Mouse (Mus musculus) liver, postnatal 0 days (tissue): ENCODE measurements around the gene Adm2.

Experiments
- CTCF ChIP-seq: sonication (generic); IDR thresholded peaks from 2 replicates; pipeline ENCODE4 v1.5.1; 2016; ENCODE audit warnings: antibody characterized with exemption, low read depth
- EP300 ChIP-seq: IDR thresholded peaks from 2 replicates; pipeline ENCODE4 v1.6.1; 2016; ENCODE audit warnings: antibody characterized with exemption, low read depth, mild to moderate bottlenecking

DNA sequence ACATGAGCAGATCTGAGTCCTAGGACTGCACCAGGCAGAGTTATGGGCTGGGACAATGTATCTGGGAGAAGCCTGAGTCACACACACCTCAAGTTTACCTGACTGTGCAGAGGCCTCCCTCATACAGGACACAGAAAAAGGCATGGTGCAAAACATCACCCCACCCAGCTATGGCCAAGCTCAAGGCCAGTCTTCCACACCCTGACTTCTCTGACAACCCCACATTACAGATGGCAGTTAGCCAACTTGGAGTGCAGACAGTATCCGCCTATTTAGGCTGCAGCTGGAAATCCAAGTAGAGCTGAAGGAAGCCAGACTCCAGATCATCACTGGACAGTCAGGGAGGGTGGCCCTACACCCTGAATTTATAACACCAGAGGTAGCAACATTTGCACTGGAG lies 26.1 kb upstream of the Adm2 start:
- TF ChIP-seq EP300 (no peak), CTCF (no peak)
